Mouse (Mus musculus) Muller cell, postnatal 12 days (primary cell): ENCODE measurements at regions not wholly inside any gene's neighbourhood (a gene's known extent, or its start where the extent isn't known, plus 50 kb on each side); places are given as distances from the start of the nearest gene placed in this dataset.

Experiments used
- DNase-seq: peaks from one replicate; pipeline ENCODE4 v3.0.0-alpha.2; 2015; ENCODE audit errors: inconsistent ontology term

GRCm38 (mm10) chr8:126661511-126662142, 67.8 kb upstream of the Irf2bp2 start:
- DNase-seq: peak; percentile 84

- no peak for DNase-seq
These were observed 67.0 kb upstream of the Irf2bp2 start for GRCm38 (mm10) chr8:126660658-126661316.

- no peak for DNase-seq
These were observed 66.2 kb upstream of the Irf2bp2 start for GRCm38 (mm10) chr8:126659691-126660657.

GRCm38 (mm10) chr8:126657546-126657945, 63.8 kb upstream of the Irf2bp2 start:
- DNase-seq: no peak

- no peak for DNase-seq
These were observed 62.9 kb upstream of the Irf2bp2 start for GRCm38 (mm10) chr8:126656554-126657260.

- DNase-seq: no peak
These were observed 61.8 kb upstream of the Irf2bp2 start for GRCm38 (mm10) chr8:126655565-126655964.

GRCm38 (mm10) chr8:126654353-126654752, 60.6 kb upstream of the Irf2bp2 start:
- no peak for DNase-seq

- no peak for DNase-seq
These were observed 58.4 kb upstream of the Irf2bp2 start for GRCm38 (mm10) chr8:126652151-126652550.

- no peak for DNase-seq
These were observed 57.2 kb upstream of the Irf2bp2 start for GRCm38 (mm10) chr8:126650945-126651344.

- DNase-seq: no peak
These were observed 55.5 kb upstream of the Irf2bp2 start for GRCm38 (mm10) chr8:126649305-126649704.

GRCm38 (mm10) chr8:126647350-126647749, 53.6 kb upstream of the Irf2bp2 start:
- DNase-seq: no peak

- DNase-seq: no peak
These were observed 53.0 kb upstream of the Irf2bp2 start for GRCm38 (mm10) chr8:126646604-126647311.

GRCm38 (mm10) chr8:126644179-126644578, 50.4 kb upstream of the Irf2bp2 start:
- DNase-seq: no peak
